Mouse (Mus musculus): ENCODE data around the gene Fgf14.
"Not testable (repeated sequence)": the region's sequence is repeated elsewhere in the genome, so short reads cannot be mapped to it uniquely, and the experiment has no call there.

Fgf14 gene

GRCm38 (mm10) chr14:124474066-124474667 is 202.8 kb downstream of the Fgf14 start:
- DNase-seq (ENCODE audit: low read depth, low spot score), result no peak

GRCm38 (mm10) chr14:124470909-124471308 is 206.0 kb downstream of the Fgf14 start:
- DNase-seq (ENCODE audit: low read depth, low spot score), result no peak

- DNase-seq (ENCODE audit: low read depth, low spot score), result no peak
These were observed 221.8 kb downstream of the Fgf14 start for GRCm38 (mm10) chr14:124455120-124455519.

- no peak for DNase-seq (ENCODE audit: low read depth, low spot score)
These were observed 230.7 kb downstream of the Fgf14 start for GRCm38 (mm10) chr14:124446096-124446840.

DNA sequence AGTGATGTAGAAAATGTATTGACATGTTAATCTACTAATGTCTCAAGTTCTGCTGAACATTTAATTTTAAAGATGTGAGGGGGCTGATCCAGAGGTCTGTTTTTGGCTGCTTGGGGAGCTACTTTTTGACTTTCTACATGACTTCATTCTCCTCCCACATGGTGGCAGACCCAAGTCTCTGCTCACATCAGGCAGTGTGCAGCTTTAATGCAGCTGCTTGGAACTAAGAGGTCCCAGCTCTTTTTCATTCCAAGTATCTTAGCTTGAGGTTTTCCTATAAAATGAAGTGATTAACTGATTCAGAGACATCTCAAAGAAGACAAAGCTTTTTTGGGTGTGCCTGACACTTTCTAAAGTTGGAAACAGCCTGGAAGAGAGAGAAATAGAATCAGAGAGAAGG is 232.1 kb downstream of the Fgf14 start:
- DNase-seq (ENCODE audit: low read depth, low spot score), result no peak

DNA sequence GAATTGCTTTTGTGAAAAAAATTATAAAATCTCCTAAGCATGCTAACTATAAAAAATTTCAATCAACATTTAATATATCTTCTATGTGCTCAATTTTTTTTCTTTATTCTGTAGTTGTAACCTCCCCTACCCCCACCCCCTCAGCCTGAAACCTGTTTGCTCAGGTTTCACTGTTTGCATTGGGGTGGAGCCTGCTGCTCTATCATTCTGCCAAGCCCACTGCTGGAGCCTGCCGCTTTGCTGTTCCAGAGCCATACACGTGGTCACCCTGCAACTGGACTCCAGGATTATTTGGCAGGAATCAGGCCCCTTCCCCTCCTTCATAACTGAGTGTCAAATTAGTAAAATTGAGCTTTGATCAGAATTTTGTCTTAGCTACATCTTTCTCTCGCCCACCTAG is 237.6 kb downstream of the Fgf14 start:
- DNase-seq (ENCODE audit: low read depth, low spot score), result not testable (repeated sequence)

DNA sequence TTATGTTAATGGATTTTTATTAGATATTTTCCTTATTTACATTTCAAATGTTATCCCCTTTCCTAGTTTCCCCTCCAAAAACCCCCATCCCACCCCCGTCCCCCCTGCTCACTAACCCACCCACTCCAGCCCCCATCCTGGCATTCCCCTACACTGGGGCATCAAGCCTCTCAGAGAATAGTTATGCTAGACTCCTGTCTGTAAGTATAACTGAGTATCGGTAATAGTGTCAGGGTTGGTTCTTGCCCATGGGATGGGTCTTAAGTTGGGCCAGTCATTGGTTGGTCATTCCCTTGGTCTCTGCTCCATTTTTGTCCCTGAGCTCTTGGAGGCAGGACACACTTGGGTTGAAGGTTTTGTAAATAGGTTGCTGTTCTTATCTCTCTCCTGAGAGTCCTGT is 265.0 kb downstream of the Fgf14 start:
- no peak for DNase-seq (ENCODE audit: low read depth, low spot score)

DNA sequence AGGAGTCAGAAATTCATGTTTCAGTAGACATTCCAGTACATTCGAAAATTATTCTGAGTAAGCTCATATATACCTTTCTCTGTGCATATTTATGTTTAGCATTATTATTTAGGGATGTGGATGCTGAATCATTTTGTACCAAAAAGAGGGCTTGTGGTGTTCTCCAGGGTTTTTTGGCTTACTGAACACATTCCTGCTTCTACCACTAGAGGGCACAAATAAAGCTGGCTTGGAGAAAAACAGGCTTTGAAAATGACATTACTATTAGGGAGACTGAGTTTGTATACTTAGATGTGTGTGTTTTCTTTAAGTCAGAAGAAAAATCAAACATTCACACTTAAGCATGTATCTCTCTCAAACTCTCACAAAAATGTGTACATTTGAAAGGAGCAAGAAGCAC is 266.0 kb downstream of the Fgf14 start:
- DNase-seq (ENCODE audit: low read depth, low spot score), result no peak

DNA sequence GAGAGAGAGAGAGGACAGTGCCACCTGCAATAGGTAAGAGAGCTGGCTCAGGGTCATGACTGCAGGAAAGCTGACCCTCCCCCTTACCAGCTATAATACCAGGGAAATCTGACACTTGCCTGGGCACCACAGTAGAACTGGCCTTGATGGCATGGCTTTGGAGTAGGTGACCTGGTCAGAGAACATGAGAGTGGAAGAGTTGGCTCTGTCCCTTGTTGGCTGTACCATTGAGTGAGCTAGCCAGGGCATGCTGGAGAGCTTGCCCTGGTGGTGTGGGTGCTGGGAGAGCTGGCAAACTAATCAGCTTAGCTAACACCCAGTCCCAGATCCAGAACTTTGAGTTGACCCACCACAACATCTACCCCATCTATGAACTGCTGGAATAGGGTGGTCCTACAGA is 348.5 kb downstream of the Fgf14 start:
- DNase-seq (ENCODE audit: low read depth, low spot score), result no peak

DNA sequence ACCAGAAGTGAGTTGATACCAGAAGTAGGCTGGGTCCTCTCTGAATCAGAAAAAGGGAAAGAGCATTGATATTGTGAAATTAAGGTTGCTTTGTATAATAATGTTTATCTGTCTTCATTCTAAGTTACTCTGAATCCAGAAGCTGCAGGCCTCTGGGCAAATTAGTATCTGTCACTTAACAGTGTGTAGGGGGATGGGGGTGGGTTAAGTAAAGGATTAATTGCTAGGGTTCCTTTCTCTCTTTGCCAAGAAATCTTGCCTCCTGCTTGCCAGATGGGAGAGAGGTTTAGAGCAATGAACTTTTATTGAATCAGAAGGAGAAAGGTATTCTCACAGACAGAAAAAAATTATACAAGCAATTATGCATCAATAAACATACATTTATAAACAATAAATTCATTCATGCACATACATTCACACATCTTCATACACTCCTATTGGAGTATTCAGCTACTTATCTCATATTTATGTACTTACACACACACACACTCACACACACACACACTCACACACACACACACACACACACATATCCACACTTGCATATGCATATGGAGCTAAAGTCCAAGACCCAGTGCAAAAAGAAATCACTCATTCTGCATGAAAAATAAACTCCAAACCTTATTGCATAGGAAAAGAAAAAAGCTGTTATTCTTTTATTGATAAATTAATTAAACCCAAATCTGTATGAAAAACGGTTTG is 357.8 kb downstream of the Fgf14 start:
- no peak for DNase-seq (ENCODE audit: low read depth, low spot score)

DNA sequence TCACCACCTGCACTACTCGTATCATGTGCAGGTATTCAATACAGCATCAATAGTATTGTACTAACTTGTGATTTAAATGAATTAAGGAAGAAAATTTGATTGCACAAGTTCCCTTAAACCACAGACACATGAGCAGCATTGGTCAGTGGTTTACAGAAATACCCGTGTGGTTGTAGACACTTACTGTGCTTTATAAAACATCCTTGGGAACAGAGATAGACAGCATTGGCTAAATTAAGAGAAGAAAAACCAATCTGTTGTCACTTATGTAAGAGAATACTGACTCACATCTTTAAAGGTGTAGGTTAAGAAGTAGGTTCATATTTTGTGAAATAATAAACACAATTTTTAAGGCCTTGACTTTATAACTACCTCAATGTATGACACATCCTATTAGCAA is 361.4 kb downstream of the Fgf14 start:
- no peak for DNase-seq (ENCODE audit: low read depth, low spot score)

GRCm38 (mm10) chr14:124287027-124287426 is 389.9 kb downstream of the Fgf14 start:
- no peak for DNase-seq (ENCODE audit: low read depth, low spot score)

- DNase-seq (ENCODE audit: low read depth, low spot score), result no peak
These were observed 398.5 kb downstream of the Fgf14 start for GRCm38 (mm10) chr14:124278384-124278944.

GRCm38 (mm10) chr14:124266977-124267376 is 409.9 kb downstream of the Fgf14 start:
- DNase-seq (ENCODE audit: low read depth, low spot score), result no peak

DNA sequence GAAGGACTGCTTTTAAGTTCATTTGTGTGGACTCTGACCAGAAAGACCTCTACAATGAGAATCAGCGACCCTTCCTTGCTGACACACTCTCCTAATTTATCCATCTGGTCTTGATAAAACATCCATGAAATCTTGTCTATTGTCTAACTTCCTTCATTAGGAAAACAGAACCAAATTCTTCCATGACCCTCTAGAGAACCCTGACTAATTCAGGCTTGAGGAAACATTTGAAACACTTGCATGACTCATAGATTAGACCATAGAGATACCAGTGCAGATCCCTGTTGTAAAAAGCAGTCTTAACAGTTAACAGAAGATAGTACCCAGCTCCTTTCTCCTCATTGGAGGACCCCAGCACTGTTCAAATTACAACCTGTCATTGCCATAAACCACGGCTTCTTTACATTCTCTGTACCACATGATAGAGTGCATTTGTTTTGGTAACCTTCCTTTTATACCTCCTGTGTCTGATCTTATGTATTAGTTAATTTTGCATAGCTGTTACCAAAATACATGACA is 412.3 kb downstream of the Fgf14 start:
- DNase-seq (ENCODE audit: low read depth, low spot score), result no peak

DNA sequence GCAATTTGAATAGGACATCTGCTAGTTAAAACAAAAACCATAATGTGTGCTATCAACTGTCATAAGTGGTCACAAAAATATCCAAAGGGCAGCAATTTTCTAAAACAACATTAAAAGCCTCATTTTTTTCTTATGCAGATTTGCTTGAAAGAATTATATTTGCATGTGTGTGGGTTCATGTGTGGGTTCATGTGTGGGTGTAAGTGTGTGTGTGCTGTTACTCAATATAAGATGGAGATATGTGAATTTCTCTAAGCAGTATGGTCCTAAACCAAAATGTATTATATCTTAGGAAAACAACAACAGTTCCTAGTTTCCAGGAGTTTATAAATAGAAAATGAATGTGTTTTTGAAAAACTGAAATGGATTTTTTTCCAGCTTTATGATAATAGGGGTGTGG is 413.7 kb downstream of the Fgf14 start:
- no peak for DNase-seq (ENCODE audit: low read depth, low spot score)

DNA sequence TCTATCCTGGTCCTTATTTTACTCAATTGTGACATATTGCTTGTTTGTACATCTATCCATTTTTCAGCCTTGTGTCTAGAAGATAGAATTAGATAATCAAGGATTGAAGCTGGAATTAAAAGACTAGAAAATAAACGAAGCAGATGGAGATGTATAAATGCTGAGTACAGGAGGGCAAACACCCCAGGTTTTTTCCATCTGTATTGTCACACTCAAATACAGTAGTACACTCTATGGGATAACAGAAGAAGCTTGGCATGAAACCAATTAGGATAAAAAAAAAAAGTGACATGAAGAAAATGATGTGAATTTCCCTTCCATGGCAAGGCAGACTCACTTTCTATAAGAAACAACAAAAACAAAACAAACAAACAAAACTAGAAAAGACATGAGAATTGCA is 429.4 kb downstream of the Fgf14 start:
- no peak for DNase-seq (ENCODE audit: low read depth, low spot score)

GRCm38 (mm10) chr14:124223445-124223844 is 453.5 kb downstream of the Fgf14 start:
- DNase-seq (ENCODE audit: low read depth, low spot score), result no peak

DNA sequence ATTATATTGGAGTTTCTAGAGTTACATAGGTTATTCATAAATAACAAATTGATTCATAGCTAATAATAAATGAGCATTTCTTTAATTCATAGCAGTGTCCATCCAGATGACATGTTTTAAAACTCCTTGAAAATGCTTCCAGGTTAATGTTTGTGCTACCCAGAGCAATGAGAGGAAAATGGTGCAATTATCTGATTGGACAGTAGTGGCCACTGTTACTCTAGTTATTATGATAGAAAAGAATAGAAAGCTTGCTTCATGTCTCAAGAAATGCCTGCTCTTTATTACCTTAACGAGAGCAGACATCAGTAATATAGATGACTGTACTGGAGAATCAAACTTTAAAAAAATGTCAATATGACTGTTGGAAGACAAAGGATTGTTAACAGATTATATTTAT is 454.5 kb downstream of the Fgf14 start:
- DNase-seq (ENCODE audit: low read depth, low spot score), result no peak

DNA sequence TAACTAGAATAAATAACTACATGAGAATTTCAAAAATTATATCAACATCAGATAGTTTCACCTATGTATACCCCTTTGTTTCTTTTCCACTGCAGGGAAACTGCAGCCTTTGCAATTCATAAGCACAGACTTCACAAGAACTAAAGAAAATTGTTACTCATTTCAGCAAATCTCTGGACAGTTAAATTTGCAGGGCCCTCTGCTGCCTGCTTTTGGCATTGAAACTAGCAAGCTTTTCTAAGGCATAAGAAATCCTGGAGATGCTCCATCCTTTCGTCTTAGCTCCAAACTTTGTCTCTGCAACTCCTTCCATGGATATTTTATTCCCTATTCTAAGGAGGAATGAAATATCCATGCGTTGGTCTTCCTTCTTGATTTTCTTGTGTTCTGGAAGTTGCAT is 455.9 kb downstream of the Fgf14 start:
- no peak for DNase-seq (ENCODE audit: low read depth, low spot score)

- DNase-seq (ENCODE audit: low read depth, low spot score), result no peak
These were observed 481.1 kb downstream of the Fgf14 start for GRCm38 (mm10) chr14:124195806-124196205.

- no peak for DNase-seq (ENCODE audit: low read depth, low spot score)
These were observed 481.6 kb downstream of the Fgf14 start for GRCm38 (mm10) chr14:124195331-124195730.

GRCm38 (mm10) chr14:124192815-124193142 is 484.1 kb downstream of the Fgf14 start:
- DNase-seq (ENCODE audit: low read depth, low spot score), result no peak
